In the genomic region with DNA sequence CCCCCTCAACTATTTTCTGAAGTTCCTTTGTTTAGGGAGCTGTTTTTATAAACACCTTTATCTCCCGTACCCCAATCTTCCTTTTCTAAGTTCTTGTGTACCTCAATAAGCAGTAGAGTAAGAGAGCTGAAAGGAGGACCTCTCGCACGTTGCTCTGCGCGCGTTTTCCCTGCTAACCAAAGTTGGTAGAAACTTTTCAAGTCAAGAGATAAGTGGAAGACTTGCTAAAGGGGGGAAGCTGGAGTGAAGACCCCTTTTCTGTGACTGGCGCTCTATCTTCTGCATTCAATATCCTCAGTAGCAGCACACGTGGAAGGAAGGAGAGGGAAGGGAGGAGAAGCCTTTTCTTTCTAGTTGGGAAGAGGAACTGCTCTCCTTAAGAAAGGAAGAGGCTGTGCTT, we compare ENCODE assay signal across 16 mouse cellular contexts. TPM values are rescaled to one million over a fixed set of nuclear protein-coding genes. Genes with fewer than 3 reads are reported as not detected.
DNase-seq lines count a peak whose midpoint lies in the region; ATAC-seq and TF ChIP-seq lines count a peak whose summit lies in the region.
"Had no signal": no experiment of that assay in that cellular context is flagged by ENCODE, and none has a peak within 500 bp of the region (broad histone marks: within the 10 kb centered on the region; RNA-seq: fewer than 3 reads in every experiment).

No protein-coding gene starts in this region.

- H3K4me1 ChIP-seq in kidney, adult 2 months (ENCODE audit: control insufficient read depth, insufficient read depth, low read length) = 0 out of 2 replicates have a peak, but pooled peaks cover 7% of the 10 kb centered on the region
- H3K4me1 ChIP-seq in neural tube, embryonic 11.5 days (ENCODE audit: control insufficient read depth, insufficient read depth, low read length) = peaks cover 48% of the 10 kb centered on the region
- peaks cover 75% of the 10 kb centered on the region for H3K4me1 ChIP-seq in neural tube, embryonic 12.5 days
- no peaks in the 10 kb centered on the region for H3K4me1 ChIP-seq in midbrain, embryonic 11.5 days (ENCODE audit: control insufficient read depth, insufficient read depth, low read length)

- no peak for DNase-seq in kidney, adult 2 months
- no peak for DNase-seq in kidney, postnatal 4 days
- no peak for DNase-seq in neural tube, embryonic 11.5 days (ENCODE audit: low spot score)
- no peak for DNase-seq in neural tube, embryonic 10.5 days (ENCODE audit: extremely low spot score, low spot score)
- no peak for DNase-seq in left cerebral cortex, postnatal 14 days (ENCODE audit: low spot score in 2 of 2)
- no peak for DNase-seq in midbrain, embryonic 11.5 days (ENCODE audit: low spot score, missing footprints)
- DNase-seq: B cell, adult 2 months; gastrocnemius, postnatal 36 days; heart, postnatal 14 days had no signal

- ATAC-seq in neural tube, embryonic 11.5 days (ENCODE audit: insufficient read depth, low FRiP score, low TSS enrichment) = no peak
- no peak for ATAC-seq in neural tube, embryonic 12.5 days (ENCODE audit: low FRiP score, low read depth)
- no peak for ATAC-seq in frontal cortex, adult (ENCODE audit: low TSS enrichment)
- no peak for ATAC-seq in midbrain, embryonic 11.5 days (ENCODE audit: low FRiP score)

- WGBS in kidney, adult 2 months = 66% methylated on average over 8 of the region's 8 CpGs
- WGBS in neural tube, embryonic 11.5 days = 3% methylated on average over 8 of the region's 8 CpGs
- WGBS in neural tube, embryonic 12.5 days = 2% methylated on average over 8 of the region's 8 CpGs
- WGBS in midbrain, embryonic 11.5 days = 2% methylated on average over 8 of the region's 8 CpGs

- TF ChIP-seq CTCF in kidney, adult 2 months (conservative IDR thresholded peaks at IDR 0.05; ENCODE audit: insufficient read depth, insufficient read length, low read depth, low read length) = no peak

- peak overlapping the region; percentile 9; the same call in 1 of the 2 replicates for H3K27ac ChIP-seq in kidney, adult 2 months (ENCODE audit: insufficient read depth, low read depth, low read length)
- peak overlapping the region; percentile 100 for H3K27ac ChIP-seq in neural tube, embryonic 11.5 days (ENCODE audit: low read depth, low read length)
- peak overlapping the region; percentile 100 for H3K27ac ChIP-seq in neural tube, embryonic 12.5 days
- no peak overlapping the region for H3K27ac ChIP-seq in midbrain, embryonic 11.5 days (ENCODE audit: low read depth, low read length)

- H3K9ac ChIP-seq in neural tube, embryonic 11.5 days (ENCODE audit: low read length) = peak overlapping the region; percentile 100
- peak overlapping the region; percentile 100 for H3K9ac ChIP-seq in neural tube, embryonic 12.5 days
- H3K9ac ChIP-seq in midbrain, embryonic 11.5 days (ENCODE audit: low read length) = no peak overlapping the region
- H3K9ac ChIP-seq: limb, embryonic 15.5 days had no signal

- no peak for TF ChIP-seq POLR2A in kidney, adult 2 months (IDR thresholded peaks at IDR 0.05; ENCODE audit: low read depth, low read length)

- intact Hi-C loops in left cerebral cortex, postnatal 14 days (cut with DNase I) = no loop called here

- peaks cover 1% of the 10 kb centered on the region; the same call in 1 of the 2 replicates for H3K36me3 ChIP-seq in kidney, adult 2 months (ENCODE audit: control insufficient read depth, insufficient read depth, low read length)
- H3K36me3 ChIP-seq in neural tube, embryonic 11.5 days (ENCODE audit: control insufficient read depth, insufficient read depth, low read length) = peaks cover 2% of the 10 kb centered on the region; the same call in 1 of the 2 replicates
- peaks cover 16% of the 10 kb centered on the region; the same call in 1 of the 2 replicates for H3K36me3 ChIP-seq in neural tube, embryonic 12.5 days
- H3K36me3 ChIP-seq in midbrain, embryonic 11.5 days (ENCODE audit: control insufficient read depth, insufficient read depth, low read length) = no peaks in the 10 kb centered on the region
- H3K36me3 ChIP-seq: limb, embryonic 15.5 days had no signal

- no peaks in the 10 kb centered on the region for H3K9me3 ChIP-seq in neural tube, embryonic 11.5 days (ENCODE audit: control insufficient read depth, low read length)
- no peaks in the 10 kb centered on the region for H3K9me3 ChIP-seq in neural tube, embryonic 12.5 days
- H3K9me3 ChIP-seq in midbrain, embryonic 11.5 days (ENCODE audit: control insufficient read depth, low read length) = no peaks in the 10 kb centered on the region
- H3K9me3 ChIP-seq: limb, embryonic 15.5 days had no signal

- peak overlapping the region; percentile 100 for H3K4me2 ChIP-seq in neural tube, embryonic 11.5 days (ENCODE audit: low read depth)
- peak overlapping the region; percentile 100 for H3K4me2 ChIP-seq in neural tube, embryonic 12.5 days (replicated peaks)
- no peak overlapping the region for H3K4me2 ChIP-seq in midbrain, embryonic 11.5 days
- H3K4me2 ChIP-seq: limb, embryonic 15.5 days had no signal

- no peak overlapping the region for H3K4me3 ChIP-seq in kidney, adult 2 months (ENCODE audit: insufficient read depth, low read depth, low read length)
- H3K4me3 ChIP-seq in neural tube, embryonic 11.5 days (ENCODE audit: low read depth, low read length) = peak overlapping the region; percentile 96
- peak overlapping the region; percentile 65 for H3K4me3 ChIP-seq in neural tube, embryonic 12.5 days
- H3K4me3 ChIP-seq in midbrain, embryonic 11.5 days (ENCODE audit: low read depth, low read length) = no peak overlapping the region
- H3K4me3 ChIP-seq: erythroblast, embryonic 14.5 days; limb, embryonic 15.5 days had no signal

- H3K27me3 ChIP-seq in kidney, adult 2 months (replicated peaks; ENCODE audit: control insufficient read depth, insufficient read depth, low read length) = no peaks in the 10 kb centered on the region
- H3K27me3 ChIP-seq in neural tube, embryonic 11.5 days (ENCODE audit: control insufficient read depth, insufficient read depth, low read length) = no peaks in the 10 kb centered on the region
- H3K27me3 ChIP-seq in neural tube, embryonic 12.5 days (replicated peaks) = no peaks in the 10 kb centered on the region
- peaks cover 100% of the 10 kb centered on the region for H3K27me3 ChIP-seq in midbrain, embryonic 11.5 days (ENCODE audit: control insufficient read depth, insufficient read depth, low read length)

RNA-seq across cellular contexts. Expression of gene Hoxb3, which starts 1.8 kb away (rescaled TPM):
- polyA plus RNA-seq in kidney, adult 2 months (2012; rRNA removed) = 10.1 and 14.1 TPM in 2 replicates
- 10.3 and 14.2 TPM in 2 replicates for polyA plus RNA-seq in neural tube, embryonic 11.5 days (2014; fragmentation: Nextera tagmentation; extraction: Ambion mirVana)
- polyA plus RNA-seq in neural tube, embryonic 12.5 days (2016; fragmentation: Nextera tagmentation; extraction: Ambion mirVana) = 21.2 and 26.5 TPM in 2 replicates
- not detected for total RNA-seq in left cerebral cortex, postnatal 14 days (2021)
- not detected in 2 replicates for polyA plus RNA-seq in midbrain, embryonic 11.5 days (2014; fragmentation: Nextera tagmentation; extraction: Ambion mirVana)
- total RNA-seq: left cerebral cortex, adult 18-20 months had no signal
- polyA plus RNA-seq: erythroblast, embryonic 14.5 days had no signal

RNA-seq across cellular contexts. Expression of gene Hoxb4, which starts 6.9 kb away (rescaled TPM):
- polyA plus RNA-seq in kidney, adult 2 months (2012; rRNA removed) = 12.6 and 14.6 TPM in 2 replicates
- 3.1 and 3.8 TPM in 2 replicates for polyA plus RNA-seq in neural tube, embryonic 11.5 days (2014; fragmentation: Nextera tagmentation; extraction: Ambion mirVana)
- 10.2 and 15.1 TPM in 2 replicates for polyA plus RNA-seq in neural tube, embryonic 12.5 days (2016; fragmentation: Nextera tagmentation; extraction: Ambion mirVana)
- not detected for total RNA-seq in left cerebral cortex, postnatal 14 days (2021)
- polyA plus RNA-seq in midbrain, embryonic 11.5 days (2014; fragmentation: Nextera tagmentation; extraction: Ambion mirVana) = not detected in 2 replicates
- total RNA-seq: left cerebral cortex, adult 18-20 months had no signal
- polyA plus RNA-seq: erythroblast, embryonic 14.5 days had no signal

RNA-seq across cellular contexts. Expression of gene Hoxb5, which starts 21.8 kb away (rescaled TPM):
- polyA plus RNA-seq in kidney, adult 2 months (2012; rRNA removed) = 7.7 and 8.4 TPM in 2 replicates
- 49.0 and 49.1 TPM in 2 replicates for polyA plus RNA-seq in neural tube, embryonic 11.5 days (2014; fragmentation: Nextera tagmentation; extraction: Ambion mirVana)
- 79.2 and 94.7 TPM in 2 replicates for polyA plus RNA-seq in neural tube, embryonic 12.5 days (2016; fragmentation: Nextera tagmentation; extraction: Ambion mirVana)
- total RNA-seq in left cerebral cortex, postnatal 14 days (2021) = not detected
- polyA plus RNA-seq in midbrain, embryonic 11.5 days (2014; fragmentation: Nextera tagmentation; extraction: Ambion mirVana) = not detected in 2 replicates
- total RNA-seq: common myeloid progenitor, adult 5-6 weeks; left cerebral cortex, adult 18-20 months had no signal
- polyA plus RNA-seq: erythroblast, embryonic 14.5 days had no signal

RNA-seq across cellular contexts. Expression of gene Hoxb2, which starts 25.4 kb away (rescaled TPM):
- polyA plus RNA-seq in kidney, adult 2 months (2012; rRNA removed) = 22.8 and 28.4 TPM in 2 replicates
- 88.2 and 89.0 TPM in 2 replicates for polyA plus RNA-seq in neural tube, embryonic 11.5 days (2014; fragmentation: Nextera tagmentation; extraction: Ambion mirVana)
- polyA plus RNA-seq in neural tube, embryonic 12.5 days (2016; fragmentation: Nextera tagmentation; extraction: Ambion mirVana) = 109 and 119 TPM in 2 replicates
- not detected for total RNA-seq in left cerebral cortex, postnatal 14 days (2021)
- polyA plus RNA-seq in midbrain, embryonic 11.5 days (2014; fragmentation: Nextera tagmentation; extraction: Ambion mirVana) = not detected in 2 replicates
- total RNA-seq: common myeloid progenitor, adult 5-6 weeks; left cerebral cortex, adult 18-20 months had no signal
- polyA plus RNA-seq: erythroblast, embryonic 14.5 days had no signal

RNA-seq across cellular contexts. Expression of gene Hoxb6, which starts 32.7 kb away (rescaled TPM):
- polyA plus RNA-seq in kidney, adult 2 months (2012; rRNA removed) = 62.7 and 67.9 TPM in 2 replicates
- polyA plus RNA-seq in neural tube, embryonic 11.5 days (2014; fragmentation: Nextera tagmentation; extraction: Ambion mirVana) = 81.4 and 87.2 TPM in 2 replicates
- polyA plus RNA-seq in neural tube, embryonic 12.5 days (2016; fragmentation: Nextera tagmentation; extraction: Ambion mirVana) = 145 and 151 TPM in 2 replicates
- not detected for total RNA-seq in left cerebral cortex, postnatal 14 days (2021)
- not detected in 2 replicates for polyA plus RNA-seq in midbrain, embryonic 11.5 days (2014; fragmentation: Nextera tagmentation; extraction: Ambion mirVana)
- total RNA-seq: common myeloid progenitor, adult 5-6 weeks; heart, postnatal 14 days; left cerebral cortex, adult 18-20 months; megakaryocyte progenitor cell, adult 5-6 weeks had no signal
- polyA plus RNA-seq: erythroblast, embryonic 14.5 days had no signal

Comparison
In these comparisons a context has a peak if more than half of its experiments do, and no peak if none do; other contexts are left out.
1. H3K4me3 ChIP-seq: peak in neural tube, embryonic 11.5 days (single experiment) and neural tube, embryonic 12.5 days (single experiment); none in kidney, adult 2 months (single experiment) and midbrain, embryonic 11.5 days (single experiment).
2. RNA of gene Hoxb3, which starts 1.8 kb away (polyA plus RNA-seq): 21.2 to 26.5 TPM in neural tube, embryonic 12.5 days, 10.3 to 14.2 TPM in neural tube, embryonic 11.5 days and 10.1 to 14.1 TPM in kidney, adult 2 months; not detected in midbrain, embryonic 11.5 days; every median in the first group is over 10 times any median in the second.